Mouse (Mus musculus): Measurements from ENCODE around the gene Slc4a3.

Gene Slc4a3

GRCm38 (mm10) chr1:75545965-75546956 lies at the start of gene Slc4a3:
Gene Slc4a3 (plus strand): TSS chr1:75546266.
- DNase-seq = peak; percentile 82

GRCm38 (mm10) chr1:75498897-75499296 lies 47.2 kb upstream of the Slc4a3 start:
- no peak for DNase-seq

- no peak for DNase-seq
These were observed 46.6 kb upstream of the Slc4a3 start for GRCm38 (mm10) chr1:75499441-75499840.

GRCm38 (mm10) chr1:75501905-75502304 lies 44.2 kb upstream of the Slc4a3 start:
- DNase-seq = no peak

- DNase-seq = peak; percentile 41
These were observed 43.0 kb upstream of the Slc4a3 start for GRCm38 (mm10) chr1:75502945-75503650.

GRCm38 (mm10) chr1:75503651-75503980 lies 42.5 kb upstream of the Slc4a3 start:
- no peak for DNase-seq

- peak; percentile 12 for DNase-seq
These were observed 41.6 kb upstream of the Slc4a3 start for GRCm38 (mm10) chr1:75504256-75505045.

- peak; percentile 91 for DNase-seq
These were observed 40.7 kb upstream of the Slc4a3 start for GRCm38 (mm10) chr1:75505159-75505955.

GRCm38 (mm10) chr1:75505956-75506831 lies 39.9 kb upstream of the Slc4a3 start, which contains the start of gene Obsl1:
Gene Obsl1 (minus strand): TSS chr1:75506452.
- DNase-seq = peak; percentile 70

GRCm38 (mm10) chr1:75507006-75507405 lies 39.1 kb upstream of the Slc4a3 start, which contains the start of gene Inha:
Gene Inha (plus strand): TSS chr1:75507077.
- DNase-seq = peak; percentile 57

- no peak for DNase-seq
These were observed 36.5 kb upstream of the Slc4a3 start for GRCm38 (mm10) chr1:75509586-75509985.

- no peak for DNase-seq
These were observed 35.9 kb upstream of the Slc4a3 start for GRCm38 (mm10) chr1:75510154-75510553.

- no peak for DNase-seq
These were observed 34.4 kb upstream of the Slc4a3 start for GRCm38 (mm10) chr1:75511437-75512210.

- no peak for DNase-seq
These were observed 33.5 kb upstream of the Slc4a3 start for GRCm38 (mm10) chr1:75512550-75512949.

GRCm38 (mm10) chr1:75516703-75517380 lies 29.2 kb upstream of the Slc4a3 start:
- no peak for DNase-seq

- DNase-seq = no peak
These were observed 28.1 kb upstream of the Slc4a3 start for GRCm38 (mm10) chr1:75517984-75518383.

- no peak for DNase-seq
These were observed 27.6 kb upstream of the Slc4a3 start for GRCm38 (mm10) chr1:75518427-75518826.

- DNase-seq = no peak
These were observed 26.5 kb upstream of the Slc4a3 start for GRCm38 (mm10) chr1:75519576-75519975.

- DNase-seq = peak; percentile 88
These were observed 24.6 kb upstream of the Slc4a3 start, which contains the start of gene Stk11ip for GRCm38 (mm10) chr1:75521321-75522031. Gene Stk11ip (plus strand): TSS chr1:75521529.

Measured in cerebellum, adult 11-12 months (tissue).